Mouse (Mus musculus) neural tube, embryonic 15.5 days (tissue): ENCODE results near the gene 1700010B08Rik. TPM values are rescaled to one million over a fixed set of nuclear protein-coding genes. Genes with fewer than 3 reads are reported as not detected.
"Not testable (repeated sequence)": the region's sequence is repeated elsewhere in the genome, so short reads cannot be mapped to it uniquely, and the experiment has no call there.

ENCODE experiments used
- ATAC-seq: fragments of 200-750 bp; cut with Nextera tagmentation; 2 replicates; pipeline ENCODE4 v1.8.0; 2017; ENCODE audit warnings: mild to moderate bottlenecking, moderate TSS enrichment, moderate library complexity; ENCODE audit not compliant: low FRiP score
- H3K27ac ChIP-seq: fragments of 300-500 bp; sonication (generic); replicated peaks from 2 replicates; pipeline ENCODE4 v1.5.1; 2015; ENCODE audit warnings: mild to moderate bottlenecking, inconsistent platforms
- H3K27me3 ChIP-seq: fragments of 300-500 bp; sonication (generic); replicated peaks from 2 replicates; pipeline ENCODE4 v1.6.1; 2015; ENCODE audit warnings: inconsistent platforms
- H3K36me3 ChIP-seq: fragments of 300-500 bp; sonication (generic); 2 replicates; pipeline ENCODE4 v1.6.1; 2015; ENCODE audit warnings: inconsistent platforms
- H3K4me1 ChIP-seq: fragments of 300-500 bp; sonication (generic); 2 replicates; pipeline ENCODE4 v1.6.1; 2015; ENCODE audit warnings: inconsistent platforms
- H3K4me2 ChIP-seq: fragments of 300-500 bp; sonication (generic); 2 replicates; pipeline ENCODE4 v1.6.1; 2015; ENCODE audit warnings: inconsistent platforms, mild to moderate bottlenecking, moderate library complexity
- H3K4me3 ChIP-seq: fragments of 300-500 bp; sonication (generic); replicated peaks from 2 replicates; pipeline ENCODE4 v1.5.1; 2015; ENCODE audit warnings: mild to moderate bottlenecking, inconsistent platforms
- H3K9ac ChIP-seq: fragments of 300-500 bp; sonication (generic); replicated peaks from 2 replicates; pipeline ENCODE4 v1.6.1; 2015; ENCODE audit warnings: mild to moderate bottlenecking, inconsistent platforms
- H3K9me3 ChIP-seq: fragments of 300-500 bp; sonication (generic); replicated peaks from 2 replicates; pipeline ENCODE4 v1.6.1; 2016; ENCODE audit warnings: inconsistent platforms
- WGBS: fragments of 180-500 bp; shearing (Covaris S2); methylation state at CpG from one replicate; pipeline ENCODE4 v1.1.7; 2015; ENCODE audit warnings: mixed read lengths; 5-methylcytosine and 5-hydroxymethylcytosine counted together
- polyA plus RNA-seq: library from polyadenylated mRNA; unstranded; fragments of >200 nt; fragmentation: Nextera tagmentation; extraction: Ambion mirVana; gene quantifications from 2 replicates; pipeline ENCODE4 v1.2.1, GENCODE M21; 2015

The 1700010B08Rik gene
- polyA plus RNA-seq, 1 experiment from 2014 or later, result not detected

- H3K4me2 ChIP-seq, result no peak overlapping the region
- no peaks in the 10 kb centered on the region for H3K27me3 ChIP-seq
- H3K4me1 ChIP-seq, result peaks cover 23% of the 10 kb centered on the region
- H3K4me3 ChIP-seq, result no peak overlapping the region
- WGBS, result 88% methylated on average over 3 of the region's 3 CpGs
- no peak for ATAC-seq
- H3K27ac ChIP-seq, result no peak overlapping the region
- peaks cover 38% of the 10 kb centered on the region for H3K36me3 ChIP-seq
- no peaks in the 10 kb centered on the region for H3K9me3 ChIP-seq
- no peak overlapping the region for H3K9ac ChIP-seq
Observed at GRCm38 (mm10) chr2:173698850-173699249, 20.4 kb upstream of the 1700010B08Rik start.

GRCm38 (mm10) chr2:173702096-173702866, 16.9 kb upstream of the 1700010B08Rik start:
- WGBS, result 45% methylated on average over 16 of the region's 16 CpGs
- Histone ChIP-seq H3K4me2 (no peak overlapping the region), H3K9me3 (no peaks in the 10 kb centered on the region), H3K4me3 (no peak overlapping the region), H3K27me3 (no peaks in the 10 kb centered on the region), H3K36me3 (peaks cover 32% of the 10 kb centered on the region), H3K4me1 (peaks cover 35% of the 10 kb centered on the region), H3K27ac (peak overlapping the region; percentile 60), H3K9ac (no peak overlapping the region)
- ATAC-seq, result peak; percentile 61

DNA sequence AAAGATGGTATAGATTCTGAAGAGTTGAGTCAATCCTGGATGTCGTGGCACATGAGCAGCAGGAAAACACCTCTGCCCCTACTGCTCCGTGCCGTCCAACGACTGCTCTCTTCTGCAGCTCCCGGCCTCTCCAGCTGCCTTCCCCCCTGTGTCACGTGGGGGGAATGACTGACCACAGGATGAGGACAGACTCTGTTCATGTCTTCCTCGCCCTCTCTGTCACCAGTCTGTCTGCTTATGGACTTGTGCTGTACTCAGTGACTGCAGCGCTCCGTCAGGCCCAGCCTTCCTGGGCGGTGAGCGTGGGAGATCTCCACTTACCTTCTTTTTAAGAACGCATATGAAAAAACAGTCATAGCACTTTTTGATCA, 16.4 kb upstream of the 1700010B08Rik start:
- ATAC-seq, result no peak
- no peak overlapping the region for H3K9ac ChIP-seq
- H3K4me1 ChIP-seq, result peaks cover 35% of the 10 kb centered on the region
- peak overlapping the region; percentile 60; the same call in 1 of the 2 replicates for H3K27ac ChIP-seq
- no peak overlapping the region for H3K4me3 ChIP-seq
- 87% methylated on average over 12 of the region's 12 CpGs for WGBS
- H3K4me2 ChIP-seq, result no peak overlapping the region
- no peaks in the 10 kb centered on the region for H3K9me3 ChIP-seq
- no peaks in the 10 kb centered on the region for H3K27me3 ChIP-seq
- peaks cover 26% of the 10 kb centered on the region for H3K36me3 ChIP-seq

- H3K9ac ChIP-seq, result no peak overlapping the region
- no peak overlapping the region for H3K4me2 ChIP-seq
- no peak overlapping the region for H3K4me3 ChIP-seq
- peaks cover 35% of the 10 kb centered on the region for H3K4me1 ChIP-seq
- H3K36me3 ChIP-seq, result peaks cover 7% of the 10 kb centered on the region
- 0 out of 2 replicates have a peak overlapping the region, but pooled peaks have one; percentile 3 for H3K27ac ChIP-seq
- 66% methylated on average over 15 of the region's 15 CpGs for WGBS
- 0 out of 2 replicates have a peak, but pooled peaks have one; percentile 29 for ATAC-seq
- H3K9me3 ChIP-seq, result no peaks in the 10 kb centered on the region
- H3K27me3 ChIP-seq, result no peaks in the 10 kb centered on the region
Observed at GRCm38 (mm10) chr2:173705827-173706551, 13.2 kb upstream of the 1700010B08Rik start.

- H3K27ac ChIP-seq, H3K36me3 ChIP-seq, H3K27me3 ChIP-seq, H3K4me3 ChIP-seq, H3K9me3 ChIP-seq, H3K9ac ChIP-seq, H3K4me2 ChIP-seq, ATAC-seq: not testable (repeated sequence)
- H3K4me1 ChIP-seq, result peaks cover 26% of the 10 kb centered on the region
Observed at GRCm38 (mm10) chr2:173707626-173708025, 11.6 kb upstream of the 1700010B08Rik start.

DNA sequence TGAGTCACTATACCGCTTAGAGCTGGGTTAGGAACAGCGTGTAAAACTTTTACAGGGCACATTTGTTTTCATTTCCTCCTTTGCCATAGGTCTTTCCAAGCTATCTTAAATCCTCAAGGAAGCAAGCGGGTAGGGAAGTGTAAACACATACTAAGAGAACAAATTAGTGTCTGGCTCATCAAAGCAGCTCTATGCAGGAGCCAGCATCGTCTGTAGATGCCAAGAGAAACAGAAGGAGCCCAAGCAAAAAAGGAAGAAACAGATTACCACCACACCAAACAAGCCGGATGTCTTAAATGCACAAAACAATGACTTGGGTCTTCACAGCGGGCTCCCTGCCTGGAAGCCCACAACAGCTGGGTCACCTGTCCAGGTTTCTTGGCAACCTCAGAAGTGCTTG, 9.0 kb upstream of the 1700010B08Rik start:
- H3K4me1 ChIP-seq, result peaks cover 25% of the 10 kb centered on the region
- no peak overlapping the region for H3K9ac ChIP-seq
- no peak overlapping the region for H3K4me3 ChIP-seq
- H3K9me3 ChIP-seq, result no peaks in the 10 kb centered on the region
- ATAC-seq, result no peak
- H3K36me3 ChIP-seq, result no peaks in the 10 kb centered on the region
- no peak overlapping the region for H3K27ac ChIP-seq
- WGBS, result 82% methylated on average over 6 of the region's 6 CpGs
- no peak overlapping the region for H3K4me2 ChIP-seq
- H3K27me3 ChIP-seq, result no peaks in the 10 kb centered on the region

DNA sequence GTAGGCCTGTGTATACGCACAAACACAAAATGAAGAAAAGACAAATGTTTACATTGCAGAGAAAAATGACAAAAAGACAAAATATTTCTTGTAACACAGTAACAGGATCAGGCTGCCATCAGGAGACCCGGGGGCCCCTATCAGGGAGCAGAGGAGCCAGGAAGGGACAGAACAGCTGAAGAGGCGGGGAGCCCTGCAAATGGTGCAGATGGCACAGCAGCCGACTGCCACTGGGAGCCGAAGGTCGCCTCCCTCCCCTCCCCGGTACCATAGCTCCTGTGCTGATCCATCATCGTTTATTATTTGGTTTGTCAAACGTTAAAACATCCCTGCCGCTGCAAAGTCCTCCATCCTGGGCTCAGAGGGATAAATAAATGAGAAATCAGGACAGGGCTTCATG, 6.6 kb upstream of the 1700010B08Rik start:
- H3K36me3 ChIP-seq, result no peaks in the 10 kb centered on the region
- 39% methylated on average over 10 of the region's 10 CpGs for WGBS
- no peak overlapping the region for H3K9ac ChIP-seq
- H3K4me2 ChIP-seq, result no peak overlapping the region
- peaks cover 18% of the 10 kb centered on the region for H3K4me1 ChIP-seq
- peak overlapping the region; percentile 37; the same call in 1 of the 2 replicates for H3K27ac ChIP-seq
- ATAC-seq, result no peak
- no peak overlapping the region for H3K4me3 ChIP-seq
- no peaks in the 10 kb centered on the region for H3K9me3 ChIP-seq
- no peaks in the 10 kb centered on the region for H3K27me3 ChIP-seq

DNA sequence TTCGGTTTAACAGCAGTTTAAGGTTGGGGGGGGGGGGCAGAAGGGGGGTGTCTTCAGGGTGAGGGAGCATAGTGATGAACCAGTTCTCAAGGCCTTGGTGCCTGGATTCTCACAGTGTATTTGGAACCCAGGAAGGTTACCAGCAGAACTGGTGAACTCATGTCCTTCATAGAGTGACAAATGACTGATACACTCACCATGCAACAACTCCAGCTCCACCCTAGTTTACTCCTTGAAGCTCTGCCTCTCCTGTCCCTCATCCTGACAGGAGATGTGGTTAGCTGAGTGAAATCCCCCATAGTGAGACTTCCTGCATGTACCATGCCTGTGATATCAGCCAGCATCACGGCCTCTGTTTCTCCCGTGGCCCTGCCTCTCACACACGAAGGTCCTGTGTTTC, 6.0 kb upstream of the 1700010B08Rik start:
- no peak overlapping the region for H3K4me2 ChIP-seq
- peaks cover 18% of the 10 kb centered on the region for H3K4me1 ChIP-seq
- H3K27ac ChIP-seq, result no peak overlapping the region
- no peaks in the 10 kb centered on the region for H3K9me3 ChIP-seq
- H3K27me3 ChIP-seq, result no peaks in the 10 kb centered on the region
- no peaks in the 10 kb centered on the region for H3K36me3 ChIP-seq
- no peak overlapping the region for H3K4me3 ChIP-seq
- 74% methylated on average over 4 of the region's 4 CpGs for WGBS
- no peak overlapping the region for H3K9ac ChIP-seq
- ATAC-seq, result no peak

DNA sequence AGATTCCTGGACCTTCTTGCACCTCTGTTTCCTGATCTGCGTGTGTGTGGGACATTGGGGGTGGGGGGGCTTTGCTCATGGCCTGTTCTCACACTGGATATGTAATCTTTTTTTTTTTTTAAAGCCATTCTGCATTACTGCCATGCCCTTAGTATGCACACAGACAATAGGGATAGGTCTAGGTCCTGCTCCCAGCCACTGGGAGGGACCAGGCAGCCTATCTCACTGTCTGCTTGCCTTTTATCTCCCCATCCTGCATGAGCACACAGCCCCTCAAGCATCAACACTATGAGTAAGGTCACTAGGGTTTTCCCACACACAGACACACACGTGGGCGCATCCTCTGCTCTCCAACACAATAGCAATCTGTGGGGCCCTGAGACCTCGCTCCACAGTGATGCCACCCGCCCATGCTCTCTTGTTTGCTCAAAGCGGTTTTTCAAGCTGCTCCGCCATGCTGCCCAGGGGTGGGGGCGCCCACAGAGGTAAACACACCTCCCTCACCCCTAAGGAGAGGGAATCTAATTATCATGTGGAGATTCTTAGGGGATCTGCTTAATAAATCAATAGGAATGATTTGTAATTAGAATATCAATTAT, 4.5 kb upstream of the 1700010B08Rik start:
- no peaks in the 10 kb centered on the region for H3K36me3 ChIP-seq
- H3K27me3 ChIP-seq, result no peaks in the 10 kb centered on the region
- no peak overlapping the region for H3K4me3 ChIP-seq
- H3K4me2 ChIP-seq, result no peak overlapping the region
- H3K9me3 ChIP-seq, result no peaks in the 10 kb centered on the region
- 36% methylated on average over 8 of the region's 8 CpGs for whole genome bisulfite sequencing
- peak; percentile 43; the same call in 1 of the 2 replicates for ATAC-seq
- H3K9ac ChIP-seq, result no peak overlapping the region
- peaks cover 18% of the 10 kb centered on the region for H3K4me1 ChIP-seq
- H3K27ac ChIP-seq, result no peak overlapping the region

- Histone ChIP-seq H3K4me3 (no peak overlapping the region), H3K9ac (no peak overlapping the region), H3K4me2 (no peak overlapping the region), H3K9me3 (no peaks in the 10 kb centered on the region), H3K27me3 (no peaks in the 10 kb centered on the region), H3K27ac (no peak overlapping the region), H3K4me1 (peaks cover 18% of the 10 kb centered on the region), H3K36me3 (no peaks in the 10 kb centered on the region)
- no peak for ATAC-seq
- 78% methylated on average over 5 of the region's 5 CpGs for WGBS
Observed at GRCm38 (mm10) chr2:173716966-173717365, 2.2 kb upstream of the 1700010B08Rik start.

- H3K9me3 ChIP-seq, result no peaks in the 10 kb centered on the region
- no peak for ATAC-seq
- no peaks in the 10 kb centered on the region for H3K36me3 ChIP-seq
- no peaks in the 10 kb centered on the region for H3K27me3 ChIP-seq
- WGBS, result 65% methylated on average over 11 of the region's 11 CpGs
- H3K4me1 ChIP-seq, result no peaks in the 10 kb centered on the region; the same call in 1 of the 2 replicates
- H3K4me3 ChIP-seq, result no peak overlapping the region
- H3K4me2 ChIP-seq, result no peak overlapping the region
- no peak overlapping the region for H3K9ac ChIP-seq
- H3K27ac ChIP-seq, result no peak overlapping the region
Observed at GRCm38 (mm10) chr2:173722251-173722857, 3.1 kb downstream of the 1700010B08Rik start.
